Mouse (Mus musculus): ENCODE data around the gene Baz2a.
A peak's percentile ranks its signal among the peaks of the same experiment; 100 is the strongest.
"Not testable (repeated sequence)": the region's sequence is repeated elsewhere in the genome, so short reads cannot be mapped to it uniquely, and the experiment has no call there.

Gene Baz2a

DNA sequence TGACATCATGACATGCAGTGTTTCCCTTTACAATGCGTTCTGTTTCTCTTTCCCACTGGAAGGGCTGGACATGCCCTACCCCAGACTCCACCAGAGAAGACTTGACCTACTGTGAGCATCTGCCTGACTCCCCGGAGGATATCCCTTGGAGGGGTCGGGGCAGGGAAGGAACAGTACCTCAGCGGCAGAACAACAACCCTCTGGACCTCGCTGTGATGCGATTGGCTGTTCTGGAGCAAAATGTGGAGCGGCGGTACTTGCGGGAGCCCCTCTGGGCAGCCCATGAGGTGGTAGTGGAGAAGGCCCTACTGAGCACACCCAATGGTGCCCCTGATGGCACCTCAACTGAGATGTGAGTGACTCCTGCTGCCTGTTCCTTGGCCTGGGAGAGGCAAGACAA is 33.5 kb downstream of the Baz2a start:
- DNase-seq (ENCODE audit: low spot score) = no peak

GRCm38 (mm10) chr10:128125951-128126350 is 34.6 kb downstream of the Baz2a start:
- DNase-seq (ENCODE audit: low spot score) = no peak

DNA sequence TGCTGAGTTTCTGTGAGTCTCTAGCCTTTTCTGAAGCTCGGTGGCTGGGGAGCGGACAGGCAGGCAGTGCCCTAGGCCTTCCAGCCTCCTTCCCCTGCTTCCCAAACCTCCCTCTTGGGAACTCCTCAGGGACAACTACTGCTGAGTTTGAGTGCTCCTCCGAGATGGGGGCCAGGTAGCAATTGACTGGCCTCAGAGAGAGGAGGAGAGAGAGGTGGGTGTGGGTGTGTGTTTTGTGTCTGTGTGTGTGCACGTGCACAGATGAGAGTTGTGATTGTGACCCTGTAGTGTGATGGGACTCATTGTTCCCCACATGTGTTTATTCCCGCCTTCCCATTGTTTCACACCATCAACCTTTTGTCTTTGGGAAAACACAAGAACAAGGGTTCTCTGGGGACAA is 36.1 kb downstream of the Baz2a start:
- DNase-seq (ENCODE audit: low spot score) = no peak

DNA sequence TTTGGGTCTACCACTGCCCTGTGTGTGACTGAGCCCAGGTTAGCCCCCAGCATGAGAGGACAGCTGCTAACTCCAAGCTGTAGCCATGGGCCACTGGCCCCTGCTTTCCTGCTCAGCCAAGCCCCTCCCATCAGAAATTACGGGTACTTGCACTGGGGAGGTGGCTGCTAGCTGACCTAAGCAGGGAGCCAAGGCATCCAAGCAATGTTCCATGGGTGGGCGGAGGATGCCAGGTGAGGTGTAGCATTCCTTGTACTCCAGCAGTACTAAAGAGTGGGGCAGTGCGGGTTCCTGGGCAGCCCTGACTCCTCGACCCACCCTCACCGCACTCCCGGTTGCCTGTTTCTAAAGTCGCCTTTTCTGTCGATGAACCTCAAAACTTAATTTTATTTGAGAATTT is 36.8 kb downstream of the Baz2a start:
- DNase-seq (ENCODE audit: low spot score) = no peak

GRCm38 (mm10) chr10:128131297-128131696 is 39.9 kb downstream of the Baz2a start:
- DNase-seq (ENCODE audit: low spot score) = peak; percentile 23

GRCm38 (mm10) chr10:128131812-128132211 is 40.4 kb downstream of the Baz2a start:
- DNase-seq (ENCODE audit: low spot score) = no peak

DNA sequence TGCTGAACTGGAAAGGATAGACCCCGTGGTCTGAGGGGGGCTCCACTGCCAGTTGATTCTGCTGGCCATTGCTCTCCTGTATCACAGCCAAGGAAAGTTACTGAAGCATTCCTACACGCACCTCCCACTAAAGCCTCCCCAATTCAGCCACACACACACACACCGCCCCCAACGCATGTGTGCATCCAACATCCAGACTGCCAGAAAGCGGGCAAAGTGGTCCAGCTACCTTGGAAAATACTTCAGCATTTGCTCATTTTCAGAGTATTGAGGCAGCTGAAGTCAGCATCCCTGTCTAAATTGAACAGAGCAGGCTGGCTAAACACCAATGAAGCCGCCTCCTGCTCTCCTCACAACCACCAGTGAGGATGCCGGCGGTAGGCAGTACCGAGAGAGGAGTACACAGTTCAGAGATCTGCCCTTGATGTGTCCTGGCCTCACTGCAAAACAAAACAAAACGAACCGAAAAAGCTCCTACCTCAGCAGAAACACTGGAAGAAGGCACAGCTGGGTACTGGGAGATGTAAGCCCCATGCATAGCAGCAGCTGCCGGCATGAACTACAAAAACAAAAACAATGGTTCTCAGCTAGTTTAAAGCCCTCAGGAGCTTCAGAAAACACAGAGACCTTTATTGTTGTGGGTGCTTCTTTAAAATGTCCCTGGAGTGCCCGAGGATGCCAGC is 42.4 kb downstream of the Baz2a start:
- DNase-seq (ENCODE audit: low spot score) = no peak

GRCm38 (mm10) chr10:128135374-128135773 is 44.0 kb downstream of the Baz2a start:
- no peak for DNase-seq (ENCODE audit: low spot score)

DNA sequence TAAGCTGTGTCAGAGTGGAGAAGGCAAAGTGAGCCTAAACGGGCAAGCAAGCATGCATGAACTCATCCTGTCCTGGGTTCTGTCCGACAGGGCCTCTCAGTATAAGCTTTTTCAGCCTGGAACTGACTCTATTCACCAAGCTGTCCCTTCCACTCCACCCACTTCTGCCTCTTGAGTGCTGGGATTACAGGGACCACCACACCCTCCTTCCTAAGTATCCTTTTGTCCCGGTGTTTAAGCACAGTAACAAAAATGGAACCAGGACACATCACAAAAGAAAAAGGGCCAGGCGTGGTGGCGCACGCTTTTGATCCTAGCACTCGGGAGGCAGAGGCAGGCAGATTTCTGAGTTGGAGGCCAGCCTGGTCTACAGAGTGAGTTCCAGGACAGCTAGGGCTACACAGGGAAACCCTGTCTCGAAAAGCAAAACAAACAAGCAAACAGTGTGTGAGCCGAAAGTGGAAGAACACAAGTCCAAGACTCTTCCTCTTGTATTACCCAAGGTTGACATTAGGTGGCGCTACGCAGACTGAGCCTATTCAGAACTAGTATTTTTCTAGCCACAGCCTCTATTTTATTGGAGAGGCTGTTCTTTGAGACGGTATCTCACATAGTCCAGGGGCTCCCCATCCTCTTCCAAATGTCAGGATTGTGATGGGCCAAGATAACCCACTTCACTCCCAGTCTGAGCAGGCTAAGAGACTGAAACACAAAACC is 49.0 kb downstream of the Baz2a start:
- DNase-seq (ENCODE audit: low spot score) = peak; percentile 64

GRCm38 (mm10) chr10:128142165-128142564 is 50.8 kb downstream of the Baz2a start:
- DNase-seq (ENCODE audit: low spot score) = peak; percentile 29

DNA sequence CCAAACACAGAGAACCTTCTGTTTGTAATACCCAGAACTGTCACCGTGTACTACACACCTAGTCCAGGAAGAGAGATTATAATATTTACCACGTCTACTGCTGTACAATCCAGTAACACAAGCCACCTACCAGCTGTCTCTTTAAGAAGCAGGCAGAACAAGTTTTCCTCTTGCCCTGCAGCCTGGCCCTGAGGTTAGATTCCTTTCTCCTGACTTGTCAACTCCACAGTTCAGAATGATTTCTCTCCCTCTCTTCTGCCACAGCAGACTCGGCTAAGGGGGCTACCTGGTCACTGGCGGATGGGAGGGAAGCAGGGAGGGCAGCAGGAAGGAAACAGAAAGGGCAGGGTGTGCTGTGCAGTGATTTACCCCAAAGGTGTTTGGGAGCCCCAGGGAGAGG is 52.3 kb downstream of the Baz2a start:
- peak; percentile 41 for DNase-seq (ENCODE audit: low spot score)

DNA sequence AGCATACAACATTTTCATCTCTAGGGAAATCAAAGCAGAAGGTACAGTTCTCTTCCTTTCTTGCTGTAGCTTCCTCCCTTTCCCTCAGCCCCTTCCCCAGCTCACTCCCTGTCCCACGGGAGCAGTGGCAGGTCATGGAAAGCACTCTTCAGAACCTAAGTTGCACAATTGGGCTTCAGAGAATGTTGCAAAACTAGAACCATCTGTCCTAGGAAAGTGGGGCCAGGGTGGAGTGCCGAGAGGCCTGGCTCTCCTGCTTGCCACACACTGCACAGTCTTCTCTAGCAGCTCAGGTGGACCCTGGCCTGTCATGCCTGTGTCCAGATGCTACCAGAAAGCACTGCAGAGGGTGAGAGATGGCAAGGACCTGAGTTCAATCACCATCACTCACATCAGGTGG is 53.6 kb downstream of the Baz2a start:
- peak; percentile 79 for DNase-seq (ENCODE audit: low spot score)

DNA sequence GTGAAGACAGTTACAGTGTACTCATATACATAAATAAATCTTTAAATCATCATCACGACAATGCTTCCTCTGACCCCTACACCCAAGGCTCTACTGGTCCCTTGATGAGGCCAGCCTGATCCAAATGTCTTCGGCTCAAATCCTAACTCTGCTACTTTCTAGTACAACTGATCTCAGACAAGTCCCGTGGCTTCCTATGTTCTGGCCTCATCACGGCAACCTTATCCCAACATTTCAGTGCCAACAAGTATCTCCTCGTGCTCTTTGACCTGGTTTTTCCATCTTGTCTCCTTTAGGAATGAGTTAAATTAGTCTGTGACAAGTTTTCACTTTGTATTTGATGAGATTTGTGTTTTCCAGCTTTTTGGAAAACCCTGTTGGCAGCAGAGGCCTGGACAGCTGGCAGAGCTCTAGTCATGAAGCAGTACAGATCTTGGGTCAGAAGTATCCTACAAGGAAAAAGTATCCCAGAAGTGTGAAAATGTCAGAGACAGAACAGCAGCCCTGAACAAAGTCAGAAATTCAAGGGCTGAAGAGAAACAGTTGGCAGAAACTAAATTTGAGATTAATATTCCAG is 57.5 kb downstream of the Baz2a start:
- peak; percentile 20 for DNase-seq (ENCODE audit: low spot score)

DNA sequence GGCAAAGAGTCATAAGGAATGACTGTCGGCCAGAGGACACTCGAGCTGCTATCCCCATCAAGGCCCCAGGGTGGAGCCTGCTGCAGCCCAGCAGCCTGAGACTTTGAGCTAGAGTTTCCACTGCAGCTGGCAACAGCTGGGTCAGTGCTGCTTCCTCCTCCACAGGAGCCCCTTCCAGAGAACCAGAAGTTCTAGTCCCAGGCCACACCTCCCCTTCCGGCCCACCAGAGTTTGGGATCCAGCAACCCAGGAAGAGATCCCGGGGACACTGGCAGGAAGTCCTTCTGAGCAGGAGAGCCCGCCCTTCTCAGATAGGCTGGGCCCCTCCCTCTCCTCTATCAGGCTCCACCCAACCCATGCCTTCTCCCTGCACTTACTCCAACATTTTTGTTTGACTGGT is 58.2 kb downstream of the Baz2a start:
- DNase-seq (ENCODE audit: low spot score) = peak; percentile 95

- peak; percentile 57 for DNase-seq (ENCODE audit: low spot score)
These were observed 59.6 kb downstream of the Baz2a start for GRCm38 (mm10) chr10:128150941-128151340.

DNA sequence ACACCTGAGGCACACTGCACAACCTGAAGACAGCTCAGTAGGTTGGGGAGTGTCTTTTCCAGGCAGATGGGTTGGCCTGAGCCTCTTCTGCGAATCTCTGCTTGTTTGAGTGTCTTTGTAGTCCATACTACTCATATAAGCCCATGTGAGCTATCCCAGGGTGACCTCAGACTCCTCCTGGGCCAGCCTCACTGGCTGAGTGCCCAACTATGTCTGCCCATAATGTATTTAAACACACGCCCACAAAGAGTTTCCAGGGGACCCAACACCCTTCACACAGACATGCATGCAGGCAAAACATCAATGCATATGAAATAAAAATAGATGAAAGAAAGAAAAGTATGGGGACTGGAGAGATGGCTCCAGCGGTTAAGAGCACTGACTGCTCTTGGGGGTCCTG is 62.6 kb downstream of the Baz2a start:
- DNase-seq (ENCODE audit: low spot score) = no peak

DNA sequence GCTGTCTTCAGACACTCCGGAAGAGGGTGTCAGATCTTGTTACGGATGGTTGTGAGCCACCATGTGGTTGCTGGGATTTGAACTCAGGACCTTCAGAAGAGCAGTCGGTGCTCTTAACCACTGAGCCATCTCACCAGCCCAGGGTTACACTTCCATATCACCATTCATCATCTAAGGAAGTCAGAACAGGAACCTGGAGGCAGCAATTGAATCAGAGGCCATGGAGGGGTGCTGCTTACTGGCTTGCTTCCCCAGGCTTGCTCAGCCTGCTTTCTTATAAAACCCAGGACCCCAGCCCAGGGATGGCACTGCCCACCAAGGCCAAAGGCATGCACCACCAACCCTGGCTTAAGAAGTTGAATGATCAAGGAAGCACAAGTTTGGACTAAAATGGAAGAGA is 74.3 kb downstream of the Baz2a start:
- not testable (repeated sequence) for DNase-seq (ENCODE audit: low spot score)

DNA sequence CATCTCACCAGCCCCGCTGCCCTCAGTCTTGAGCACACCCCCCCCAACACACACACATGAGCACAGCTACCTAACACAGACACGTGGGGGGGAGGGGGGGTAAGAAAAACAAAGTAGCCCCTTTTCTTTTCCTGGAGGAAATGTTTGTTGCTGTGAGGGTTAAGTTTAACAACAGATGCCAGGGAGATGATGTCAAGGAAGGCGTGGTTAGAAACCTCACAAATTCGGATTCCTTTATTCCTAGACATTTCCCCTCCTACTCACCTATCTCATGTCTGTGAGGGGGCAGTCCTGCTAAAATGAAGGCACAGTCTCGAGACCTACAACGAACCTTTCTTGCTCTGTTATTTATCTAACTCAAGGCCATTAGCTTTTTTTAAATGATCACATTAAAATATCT is 75.7 kb downstream of the Baz2a start:
- DNase-seq (ENCODE audit: low spot score) = no peak

DNA sequence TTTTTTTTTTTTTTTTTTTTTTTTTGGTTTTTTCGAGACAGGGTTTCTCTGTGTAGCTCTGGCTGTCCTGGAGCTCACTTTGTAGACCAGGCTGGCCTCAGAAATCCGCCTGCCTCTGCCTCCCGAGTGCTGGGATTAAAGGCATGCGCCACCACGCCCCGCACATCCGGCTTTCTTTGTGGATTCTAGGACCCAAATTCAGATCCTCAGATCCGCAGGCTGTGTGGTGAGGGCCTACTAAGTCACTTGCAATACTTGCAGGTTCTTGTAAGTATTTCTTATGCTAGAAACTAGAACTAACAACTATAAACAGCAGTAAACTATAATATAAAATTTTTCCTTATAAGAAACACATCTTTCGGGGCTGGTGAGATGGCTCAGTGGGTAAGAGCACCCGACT is 80.0 kb downstream of the Baz2a start:
- DNase-seq (ENCODE audit: low spot score) = not testable (repeated sequence)

GRCm38 (mm10) chr10:128175302-128175701 is 83.9 kb downstream of the Baz2a start:
- DNase-seq (ENCODE audit: low spot score) = no peak

DNA sequence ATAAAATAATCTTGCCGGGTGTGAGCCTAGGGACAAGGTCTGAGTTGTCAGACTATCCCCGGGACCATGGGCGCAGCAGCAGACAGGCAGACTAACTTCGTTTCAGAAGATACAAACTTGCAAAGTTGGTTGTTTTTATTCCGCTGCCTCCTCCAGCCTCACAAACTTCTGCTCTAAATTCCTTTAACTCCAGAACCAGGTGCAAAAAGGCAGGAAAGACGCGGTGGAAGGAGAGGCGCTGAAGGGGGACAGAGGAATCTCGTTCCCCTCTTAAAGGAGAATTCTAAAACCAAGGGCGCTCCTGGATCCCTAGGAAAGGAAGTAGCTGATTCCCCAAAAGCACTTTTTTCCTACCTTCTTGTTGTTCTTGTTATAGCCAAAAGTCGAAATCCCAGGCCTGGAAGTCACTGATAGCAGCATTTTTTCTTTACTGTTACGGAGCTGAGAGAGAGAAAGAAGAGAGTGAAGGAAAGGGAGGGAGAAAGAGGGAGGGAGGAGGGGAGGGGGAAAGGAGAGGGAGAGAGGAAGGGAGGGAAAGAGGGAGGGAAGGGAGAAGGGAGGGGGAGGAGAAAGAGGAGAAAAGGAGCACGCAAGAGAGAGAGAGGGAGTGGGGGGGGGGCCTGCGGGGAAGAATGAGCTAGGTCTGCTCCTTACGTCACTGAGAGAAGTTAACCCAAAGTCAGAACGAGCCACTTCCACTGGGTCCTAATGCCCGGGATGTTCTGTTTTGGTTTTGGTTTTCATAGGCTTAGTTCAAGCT is 84.8 kb downstream of the Baz2a start:
- DNase-seq (ENCODE audit: low spot score) = peak; percentile 81

DNA sequence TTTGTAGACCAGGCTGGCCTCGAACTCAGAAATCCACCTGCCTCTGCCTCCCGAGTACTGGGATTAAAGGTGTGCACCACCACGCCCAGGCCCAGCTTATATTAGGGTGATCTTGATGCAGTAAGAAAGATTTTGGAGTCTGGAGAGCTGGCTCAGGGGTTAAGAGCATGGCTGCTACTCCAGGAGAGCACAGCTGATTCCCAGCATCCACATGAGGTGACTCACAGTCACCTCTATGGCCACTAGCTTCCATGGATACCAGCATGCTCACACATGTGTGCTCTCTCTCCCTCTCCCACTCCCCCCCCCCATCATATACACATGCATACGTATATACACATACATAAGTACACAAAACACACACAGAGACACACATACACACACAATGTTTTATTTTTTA is 85.9 kb downstream of the Baz2a start:
- DNase-seq (ENCODE audit: low spot score) = no peak

Data from lung, postnatal 25 days (tissue).